Mouse (Mus musculus): ENCODE data around the gene Thap3.

GRCm38 (mm10) chr4:152002063-152002462, 13.3 kb upstream of the Thap3 start:
- no peak for TF ChIP-seq CTCF (IDR thresholded peaks at IDR 0.05; ENCODE audit: low read depth, low read length)
- no peak for TF ChIP-seq GATA2 (IDR thresholded peaks at IDR 0.05; ENCODE audit: borderline replicate concordance, low read depth, low read length)
